Mouse (Mus musculus): ENCODE results near the gene Fbxo8. TPM values are rescaled to one million over a fixed set of nuclear protein-coding genes. Genes with fewer than 3 reads are reported as not detected.

Gene Fbxo8
- total RNA-seq (2023), result 10 to 100 TPM; 47.3 to 50.7 TPM

GRCm38 (mm10) chr8:56550558-56551360 is at the start of gene Fbxo8, which contains the start of gene Cep44:
Fbxo8 (plus strand) TSS chr8:56551090.
Cep44 (minus strand) TSS chr8:56551047.

Other genes with a start within 250 kb of the Fbxo8 start
- 10 to 100 TPM; 44.5 to 45.2 TPM for gene Cep44, start within 50 bp of the Fbxo8 start, total RNA-seq (2023)

Measured in B cell, adult 67 days (primary cell).